Mouse (Mus musculus): ENCODE data around the gene Gm5460. TPM values are rescaled to one million over a fixed set of nuclear protein-coding genes. Genes with fewer than 3 reads are reported as not detected.

Gm5460 gene
- polyA plus RNA-seq, 1 experiment from 2014 or later = not detected

- no peaks in the 10 kb centered on the region for H3K36me3 ChIP-seq (ENCODE audit: insufficient read depth, low read length)
- H3K4me3 ChIP-seq (ENCODE audit: low read depth, low read length) = no peak overlapping the region
- WGBS = 80% methylated on average over 2 of the region's 2 CpGs
- H3K27ac ChIP-seq (ENCODE audit: low read length) = no peak overlapping the region
- no peak for TF ChIP-seq EP300 (IDR thresholded peaks at IDR 0.05)
- no peak for TF ChIP-seq CTCF (IDR thresholded peaks at IDR 0.05)
- no peak overlapping the region for H3K9ac ChIP-seq (replicated peaks; ENCODE audit: low read depth)
- H3K9me3 ChIP-seq (ENCODE audit: low read length) = no peaks in the 10 kb centered on the region
- H3K4me2 ChIP-seq (replicated peaks; ENCODE audit: low read depth, low read length) = no peak overlapping the region
- no peak for ATAC-seq
- H3K4me1 ChIP-seq (ENCODE audit: insufficient read depth, low read depth, low read length) = no peaks in the 10 kb centered on the region
- no peaks in the 10 kb centered on the region for H3K27me3 ChIP-seq (replicated peaks; ENCODE audit: insufficient read depth, low read length)
- DNase-seq (ENCODE audit: low spot score) = no peak
These were observed 380 bp downstream of the Gm5460 start for GRCm38 (mm10) chr14:34016938-34017337.

- TF ChIP-seq CTCF (IDR thresholded peaks at IDR 0.05) (no peak), EP300 (IDR thresholded peaks at IDR 0.05) (no peak)
- Histone ChIP-seq H3K4me3 (ENCODE audit: low read depth, low read length) (no peak overlapping the region), H3K4me1 (ENCODE audit: insufficient read depth, low read depth, low read length) (no peaks in the 10 kb centered on the region), H3K9me3 (ENCODE audit: low read length) (no peaks in the 10 kb centered on the region), H3K36me3 (ENCODE audit: insufficient read depth, low read length) (no peaks in the 10 kb centered on the region), H3K27me3 (replicated peaks; ENCODE audit: insufficient read depth, low read length) (no peaks in the 10 kb centered on the region), H3K9ac (replicated peaks; ENCODE audit: low read depth) (no peak overlapping the region), H3K4me2 (replicated peaks; ENCODE audit: low read depth, low read length) (no peak overlapping the region), H3K27ac (ENCODE audit: low read length) (no peak overlapping the region)
- ATAC-seq = no peak
- 17% methylated on average over 2 of the region's 2 CpGs for WGBS
- DNase-seq (ENCODE audit: low spot score) = peak; percentile 7
These were observed 10.2 kb downstream of the Gm5460 start for GRCm38 (mm10) chr14:34026710-34027109.

GRCm38 (mm10) chr14:34033841-34034610 lies 17.5 kb downstream of the Gm5460 start:
- 76% methylated on average over 8 of the region's 8 CpGs for WGBS
- H3K9me3 ChIP-seq (ENCODE audit: low read length) = no peaks in the 10 kb centered on the region
- H3K27ac ChIP-seq (ENCODE audit: low read length) = no peak overlapping the region
- ATAC-seq = no peak
- H3K4me1 ChIP-seq (ENCODE audit: insufficient read depth, low read depth, low read length) = no peaks in the 10 kb centered on the region
- TF ChIP-seq CTCF (IDR thresholded peaks at IDR 0.05) (no peak), EP300 (IDR thresholded peaks at IDR 0.05) (no peak)
- no peaks in the 10 kb centered on the region for H3K27me3 ChIP-seq (replicated peaks; ENCODE audit: insufficient read depth, low read length)
- DNase-seq (ENCODE audit: low spot score) = no peak
- H3K4me2 ChIP-seq (replicated peaks; ENCODE audit: low read depth, low read length) = no peak overlapping the region
- H3K36me3 ChIP-seq (ENCODE audit: insufficient read depth, low read length) = no peaks in the 10 kb centered on the region
- no peak overlapping the region for H3K4me3 ChIP-seq (ENCODE audit: low read depth, low read length)
- no peak overlapping the region for H3K9ac ChIP-seq (replicated peaks; ENCODE audit: low read depth)

DNA sequence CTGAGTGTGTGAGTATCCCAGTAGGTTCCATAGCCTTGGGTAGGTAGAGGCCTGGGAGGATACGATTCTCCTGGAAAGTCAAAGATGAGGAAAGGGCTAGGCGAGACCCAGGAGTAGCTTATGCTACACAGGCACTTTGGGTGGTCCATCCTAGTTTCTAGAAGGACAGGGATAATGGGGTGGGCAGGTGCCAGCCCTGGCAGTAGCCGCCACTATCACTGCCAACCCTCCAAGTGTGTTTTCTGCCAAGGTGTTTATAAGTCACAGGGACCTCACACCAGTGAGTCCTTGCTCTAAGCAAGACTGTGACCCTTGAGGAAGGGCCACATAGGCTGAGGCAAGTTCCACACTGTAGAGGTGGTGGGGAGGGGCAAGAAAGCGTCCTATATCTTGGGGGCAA lies 24.7 kb downstream of the Gm5460 start:
- Histone ChIP-seq H3K4me2 (replicated peaks; ENCODE audit: low read depth, low read length) (no peak overlapping the region), H3K9me3 (ENCODE audit: low read length) (no peaks in the 10 kb centered on the region), H3K9ac (replicated peaks; ENCODE audit: low read depth) (no peak overlapping the region), H3K36me3 (ENCODE audit: insufficient read depth, low read length) (no peaks in the 10 kb centered on the region), H3K27ac (ENCODE audit: low read length) (no peak overlapping the region), H3K4me3 (ENCODE audit: low read depth, low read length) (no peak overlapping the region), H3K27me3 (replicated peaks; ENCODE audit: insufficient read depth, low read length) (no peaks in the 10 kb centered on the region), H3K4me1 (ENCODE audit: insufficient read depth, low read depth, low read length) (no peaks in the 10 kb centered on the region)
- DNase-seq (ENCODE audit: low spot score) = no peak
- 72% methylated on average over 4 of the region's 4 CpGs for WGBS
- ATAC-seq = no peak
- TF ChIP-seq CTCF (IDR thresholded peaks at IDR 0.05) (no peak), EP300 (IDR thresholded peaks at IDR 0.05) (no peak)

DNA sequence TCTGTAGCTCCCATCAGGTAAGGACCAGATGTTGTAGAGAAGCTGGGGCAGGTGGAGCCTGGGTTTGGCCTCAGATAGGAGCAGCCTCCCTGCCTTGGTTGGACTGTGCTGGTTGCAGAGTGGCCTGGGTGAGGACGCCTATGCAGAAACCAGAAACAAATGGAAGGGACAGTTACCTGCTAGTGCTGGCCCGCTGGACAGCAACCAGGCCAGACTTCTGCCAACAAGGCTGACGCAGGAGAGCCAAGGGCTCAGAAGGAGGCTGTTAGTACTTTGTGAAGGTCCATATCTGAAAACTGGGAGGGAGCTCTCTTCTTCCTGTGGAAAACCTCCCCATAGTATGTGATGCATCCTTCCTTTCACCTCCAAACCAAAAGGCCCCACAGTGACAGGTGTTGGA lies 26.8 kb downstream of the Gm5460 start:
- no peak overlapping the region for H3K27ac ChIP-seq (ENCODE audit: low read length)
- TF ChIP-seq CTCF (IDR thresholded peaks at IDR 0.05) (no peak), EP300 (IDR thresholded peaks at IDR 0.05) (no peak)
- H3K9me3 ChIP-seq (ENCODE audit: low read length) = no peaks in the 10 kb centered on the region
- no peak overlapping the region for H3K9ac ChIP-seq (replicated peaks; ENCODE audit: low read depth)
- H3K4me3 ChIP-seq (ENCODE audit: low read depth, low read length) = no peak overlapping the region
- no peak for ATAC-seq
- no peaks in the 10 kb centered on the region for H3K4me1 ChIP-seq (ENCODE audit: insufficient read depth, low read depth, low read length)
- 46% methylated on average over 3 of the region's 3 CpGs for WGBS
- H3K36me3 ChIP-seq (ENCODE audit: insufficient read depth, low read length) = no peaks in the 10 kb centered on the region
- DNase-seq (ENCODE audit: low spot score) = no peak
- H3K27me3 ChIP-seq (replicated peaks; ENCODE audit: insufficient read depth, low read length) = no peaks in the 10 kb centered on the region
- no peak overlapping the region for H3K4me2 ChIP-seq (replicated peaks; ENCODE audit: low read depth, low read length)

GRCm38 (mm10) chr14:34050101-34050779 lies 33.7 kb downstream of the Gm5460 start:
- DNase-seq (ENCODE audit: low spot score) = no peak
- whole genome bisulfite sequencing = 62% methylated on average over 5 of the region's 5 CpGs
- no peaks in the 10 kb centered on the region for H3K4me1 ChIP-seq (ENCODE audit: insufficient read depth, low read depth, low read length)
- no peak for ATAC-seq
- no peak overlapping the region for H3K27ac ChIP-seq (ENCODE audit: low read length)
- no peaks in the 10 kb centered on the region for H3K9me3 ChIP-seq (ENCODE audit: low read length)
- TF ChIP-seq CTCF (IDR thresholded peaks at IDR 0.05) (no peak), EP300 (IDR thresholded peaks at IDR 0.05) (no peak)
- no peak overlapping the region for H3K9ac ChIP-seq (replicated peaks; ENCODE audit: low read depth)
- H3K27me3 ChIP-seq (replicated peaks; ENCODE audit: insufficient read depth, low read length) = no peaks in the 10 kb centered on the region
- H3K36me3 ChIP-seq (ENCODE audit: insufficient read depth, low read length) = no peaks in the 10 kb centered on the region
- H3K4me2 ChIP-seq (replicated peaks; ENCODE audit: low read depth, low read length) = no peak overlapping the region
- H3K4me3 ChIP-seq (ENCODE audit: low read depth, low read length) = no peak overlapping the region

Measured in lung, postnatal 0 days (tissue).